Mouse (Mus musculus): ENCODE data around the gene Fam71f1. TPM values are rescaled to one million over a fixed set of nuclear protein-coding genes. Genes with fewer than 3 reads are reported as not detected.
"Not testable (repeated sequence)": the region's sequence is repeated elsewhere in the genome, so short reads cannot be mapped to it uniquely, and the experiment has no call there.

Gene Fam71f1
- polyA plus RNA-seq, 1 experiment: 372 TPM

- Histone ChIP-seq H3K4me3 (ENCODE audit: control insufficient read depth, low read depth, low read length) (no peak overlapping the region), H3K27ac (ENCODE audit: control insufficient read depth, insufficient read depth, low read depth, low read length) (no peak overlapping the region), H3K27me3 (ENCODE audit: control insufficient read depth, insufficient read depth, low read length) (no peaks in the 10 kb centered on the region), H3K36me3 (ENCODE audit: control insufficient read depth, insufficient read depth, low read length) (no peaks in the 10 kb centered on the region), H3K4me1 (ENCODE audit: control insufficient read depth, insufficient read depth, low read length) (no peaks in the 10 kb centered on the region)
- TF ChIP-seq CTCF (IDR thresholded peaks at IDR 0.05; ENCODE audit: control insufficient read depth, insufficient read depth, insufficient replicate concordance, low read depth, low read length): no peak
- no peak for TF ChIP-seq POLR2A (IDR thresholded peaks at IDR 0.05; ENCODE audit: control insufficient read depth, low read depth, low read length)
Measured at GRCm38 (mm10) chr6:29326961-29327360, 8.0 kb downstream of the Fam71f1 start.

GRCm38 (mm10) chr6:29329514-29329913 is 10.6 kb downstream of the Fam71f1 start:
- no peak for TF ChIP-seq CTCF (IDR thresholded peaks at IDR 0.05; ENCODE audit: control insufficient read depth, insufficient read depth, insufficient replicate concordance, low read depth, low read length)
- no peak for TF ChIP-seq POLR2A (IDR thresholded peaks at IDR 0.05; ENCODE audit: control insufficient read depth, low read depth, low read length)
- Histone ChIP-seq H3K4me3 (ENCODE audit: control insufficient read depth, low read depth, low read length) (no peak overlapping the region), H3K27ac (ENCODE audit: control insufficient read depth, insufficient read depth, low read depth, low read length) (no peak overlapping the region), H3K27me3 (ENCODE audit: control insufficient read depth, insufficient read depth, low read length) (no peaks in the 10 kb centered on the region), H3K36me3 (ENCODE audit: control insufficient read depth, insufficient read depth, low read length) (no peaks in the 10 kb centered on the region), H3K4me1 (ENCODE audit: control insufficient read depth, insufficient read depth, low read length) (no peaks in the 10 kb centered on the region)

GRCm38 (mm10) chr6:29346512-29346911 is 27.6 kb downstream of the Fam71f1 start:
- not testable (repeated sequence) for H3K4me1 ChIP-seq (ENCODE audit: control insufficient read depth, insufficient read depth, low read length); H3K27ac ChIP-seq (ENCODE audit: control insufficient read depth, insufficient read depth, low read depth, low read length); H3K27me3 ChIP-seq (ENCODE audit: control insufficient read depth, insufficient read depth, low read length); H3K4me3 ChIP-seq (ENCODE audit: control insufficient read depth, low read depth, low read length); H3K36me3 ChIP-seq (ENCODE audit: control insufficient read depth, insufficient read depth, low read length)

GRCm38 (mm10) chr6:29347189-29347588 is 28.2 kb downstream of the Fam71f1 start:
- Histone ChIP-seq H3K27ac (ENCODE audit: control insufficient read depth, insufficient read depth, low read depth, low read length) (peak overlapping the region; percentile 90), H3K4me3 (ENCODE audit: control insufficient read depth, low read depth, low read length) (peak overlapping the region; percentile 99), H3K27me3 (ENCODE audit: control insufficient read depth, insufficient read depth, low read length) (no peaks in the 10 kb centered on the region), H3K4me1 (ENCODE audit: control insufficient read depth, insufficient read depth, low read length) (peaks cover 2% of the 10 kb centered on the region; the same call in 1 of the 2 replicates), H3K36me3 (ENCODE audit: control insufficient read depth, insufficient read depth, low read length) (no peaks in the 10 kb centered on the region)
- TF ChIP-seq CTCF (IDR thresholded peaks at IDR 0.05; ENCODE audit: control insufficient read depth, insufficient read depth, insufficient replicate concordance, low read depth, low read length) (no peak), POLR2A (IDR thresholded peaks at IDR 0.05; ENCODE audit: control insufficient read depth, low read depth, low read length) (no peak)

- H3K27ac ChIP-seq (ENCODE audit: control insufficient read depth, insufficient read depth, low read depth, low read length): peak within 1 kb of the TSS; percentile 90
- TF ChIP-seq CTCF (IDR thresholded peaks at IDR 0.05; ENCODE audit: control insufficient read depth, insufficient read depth, insufficient replicate concordance, low read depth, low read length) (no peak), POLR2A (IDR thresholded peaks at IDR 0.05; ENCODE audit: control insufficient read depth, low read depth, low read length) (peak; percentile 97)
- H3K27me3 ChIP-seq (ENCODE audit: control insufficient read depth, insufficient read depth, low read length): no peaks in the 10 kb centered on the region
- peaks cover 2% of the 10 kb centered on the region; the same call in 1 of the 2 replicates for H3K4me1 ChIP-seq (ENCODE audit: control insufficient read depth, insufficient read depth, low read length)
- no peaks in the 10 kb centered on the region for H3K36me3 ChIP-seq (ENCODE audit: control insufficient read depth, insufficient read depth, low read length)
- H3K4me3 ChIP-seq (ENCODE audit: control insufficient read depth, low read depth, low read length): peak within 1 kb of the TSS; percentile 99
Measured at GRCm38 (mm10) chr6:29347665-29348370, 28.9 kb downstream of the Fam71f1 start, which contains the start of gene Calu. Gene Calu, plus strand, starts transcription at chr6:29348069.

GRCm38 (mm10) chr6:29348371-29348724 is 29.4 kb downstream of the Fam71f1 start:
- Histone ChIP-seq H3K4me3 (ENCODE audit: control insufficient read depth, low read depth, low read length) (peak overlapping the region; percentile 99), H3K4me1 (ENCODE audit: control insufficient read depth, insufficient read depth, low read length) (peaks cover 2% of the 10 kb centered on the region; the same call in 1 of the 2 replicates), H3K27ac (ENCODE audit: control insufficient read depth, insufficient read depth, low read depth, low read length) (peak overlapping the region; percentile 87), H3K36me3 (ENCODE audit: control insufficient read depth, insufficient read depth, low read length) (no peaks in the 10 kb centered on the region), H3K27me3 (ENCODE audit: control insufficient read depth, insufficient read depth, low read length) (no peaks in the 10 kb centered on the region)
- TF ChIP-seq CTCF (IDR thresholded peaks at IDR 0.05; ENCODE audit: control insufficient read depth, insufficient read depth, insufficient replicate concordance, low read depth, low read length): no peak
- no peak for TF ChIP-seq POLR2A (IDR thresholded peaks at IDR 0.05; ENCODE audit: control insufficient read depth, low read depth, low read length)

- H3K4me1 ChIP-seq (ENCODE audit: control insufficient read depth, insufficient read depth, low read length): peaks cover 2% of the 10 kb centered on the region; the same call in 1 of the 2 replicates
- H3K27ac ChIP-seq (ENCODE audit: control insufficient read depth, insufficient read depth, low read depth, low read length): no peak overlapping the region
- no peak overlapping the region for H3K4me3 ChIP-seq (ENCODE audit: control insufficient read depth, low read depth, low read length)
- no peak for TF ChIP-seq CTCF (IDR thresholded peaks at IDR 0.05; ENCODE audit: control insufficient read depth, insufficient read depth, insufficient replicate concordance, low read depth, low read length)
- TF ChIP-seq POLR2A (IDR thresholded peaks at IDR 0.05; ENCODE audit: control insufficient read depth, low read depth, low read length): no peak
- H3K27me3 ChIP-seq (ENCODE audit: control insufficient read depth, insufficient read depth, low read length): no peaks in the 10 kb centered on the region
- H3K36me3 ChIP-seq (ENCODE audit: control insufficient read depth, insufficient read depth, low read length): no peaks in the 10 kb centered on the region
Measured at GRCm38 (mm10) chr6:29351613-29352012, 32.7 kb downstream of the Fam71f1 start.
